Mouse (Mus musculus): ENCODE data around the gene Plekha7. TPM values are rescaled to one million over a fixed set of nuclear protein-coding genes. Genes with fewer than 3 reads are reported as not detected.

Gene Plekha7
- polyA plus RNA-seq, 1 experiment, result 4.8 TPM

DNA sequence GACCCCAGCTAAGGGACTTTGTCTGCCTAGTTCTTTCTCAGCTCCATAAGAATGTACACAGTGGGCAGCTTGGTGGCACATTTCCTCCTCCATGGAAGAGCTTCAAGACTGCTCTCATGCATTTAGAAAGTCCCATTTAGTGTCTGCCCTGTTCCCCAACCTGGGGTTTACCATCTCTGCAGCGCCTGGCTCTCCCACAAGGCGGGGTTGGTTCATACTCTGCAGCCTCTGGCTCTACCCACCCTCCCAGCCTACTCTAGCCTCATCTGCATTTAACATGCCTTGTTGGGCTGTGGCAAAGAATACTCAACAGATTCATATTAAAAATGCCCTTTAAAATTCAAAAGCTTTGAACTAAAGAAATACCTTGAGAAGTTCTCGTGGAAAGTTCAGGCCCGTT lies 187.4 kb downstream of the Plekha7 start:
- 89% methylated on average over 4 of the region's 4 CpGs for WGBS
- Histone ChIP-seq H3K4me3 (replicated peaks; ENCODE audit: control insufficient read depth, low read depth, low read length) (no peak overlapping the region), H3K27ac (ENCODE audit: control insufficient read depth, insufficient read depth, low read depth, low read length, poor library complexity) (no peak overlapping the region), H3K4me1 (ENCODE audit: control insufficient read depth, insufficient read depth, low read length) (no peaks in the 10 kb centered on the region)
- no peak for TF ChIP-seq POLR2A (IDR thresholded peaks at IDR 0.05; ENCODE audit: borderline replicate concordance, control insufficient read depth, low read depth, low read length)
- TF ChIP-seq CTCF (IDR thresholded peaks at IDR 0.05; ENCODE audit: control insufficient read depth, insufficient read depth, low read length), result no peak

DNA sequence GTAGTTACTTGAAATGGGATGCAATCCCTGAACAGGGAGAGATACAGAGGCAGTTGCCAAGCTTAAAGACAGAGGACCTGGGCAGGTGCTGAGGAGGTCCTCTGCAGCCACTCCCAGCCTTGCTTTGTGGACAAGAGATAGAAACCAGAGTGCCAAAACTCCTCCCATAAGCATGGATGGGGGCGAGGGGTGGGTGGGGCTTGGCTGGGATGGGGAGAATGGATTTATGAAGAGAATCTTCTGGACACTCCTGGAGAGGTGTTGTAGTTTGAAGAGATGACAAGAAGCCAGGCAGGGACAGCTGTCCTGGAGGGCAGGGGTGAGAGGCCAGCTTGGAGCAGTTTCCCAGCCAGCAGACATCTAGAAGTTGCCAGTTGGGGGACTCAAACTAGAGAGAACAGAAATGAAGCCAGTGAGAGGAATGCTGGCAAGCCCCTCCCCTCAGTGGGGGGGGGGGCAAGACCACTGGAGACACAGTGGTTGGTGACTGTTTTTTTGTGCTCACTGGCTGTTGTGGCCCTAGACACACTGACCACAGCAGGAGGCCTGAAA lies 188.8 kb downstream of the Plekha7 start:
- Histone ChIP-seq H3K4me3 (replicated peaks; ENCODE audit: control insufficient read depth, low read depth, low read length) (no peak overlapping the region), H3K27ac (ENCODE audit: control insufficient read depth, insufficient read depth, low read depth, low read length, poor library complexity) (no peak overlapping the region), H3K4me1 (ENCODE audit: control insufficient read depth, insufficient read depth, low read length) (no peaks in the 10 kb centered on the region)
- no peak for TF ChIP-seq CTCF (IDR thresholded peaks at IDR 0.05; ENCODE audit: control insufficient read depth, insufficient read depth, low read length)
- TF ChIP-seq POLR2A (IDR thresholded peaks at IDR 0.05; ENCODE audit: borderline replicate concordance, control insufficient read depth, low read depth, low read length), result no peak
- 79% methylated on average over 1 of the region's 1 CpGs for WGBS

DNA sequence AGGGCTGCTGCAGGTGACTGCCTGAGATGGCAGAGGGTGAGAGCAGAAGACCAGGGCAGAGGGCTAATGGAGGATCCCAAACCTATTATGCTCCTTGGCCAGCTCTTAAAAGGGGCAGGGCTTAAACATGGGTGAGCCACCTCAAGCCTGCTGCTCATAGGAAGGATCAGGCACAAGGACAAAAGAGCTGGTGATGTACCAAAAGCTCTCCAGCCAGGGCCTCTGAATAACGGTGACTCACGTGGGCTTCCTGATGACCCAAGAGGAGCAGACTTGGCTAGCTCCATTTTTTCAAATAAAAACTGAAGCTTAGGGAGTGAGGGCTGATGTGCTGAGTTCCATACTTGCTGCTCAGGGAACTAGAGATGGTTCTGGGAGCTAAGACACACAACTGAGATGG lies 192.2 kb downstream of the Plekha7 start:
- H3K4me1 ChIP-seq (ENCODE audit: control insufficient read depth, insufficient read depth, low read length), result no peaks in the 10 kb centered on the region
- 73% methylated on average over 2 of the region's 2 CpGs for WGBS

DNA sequence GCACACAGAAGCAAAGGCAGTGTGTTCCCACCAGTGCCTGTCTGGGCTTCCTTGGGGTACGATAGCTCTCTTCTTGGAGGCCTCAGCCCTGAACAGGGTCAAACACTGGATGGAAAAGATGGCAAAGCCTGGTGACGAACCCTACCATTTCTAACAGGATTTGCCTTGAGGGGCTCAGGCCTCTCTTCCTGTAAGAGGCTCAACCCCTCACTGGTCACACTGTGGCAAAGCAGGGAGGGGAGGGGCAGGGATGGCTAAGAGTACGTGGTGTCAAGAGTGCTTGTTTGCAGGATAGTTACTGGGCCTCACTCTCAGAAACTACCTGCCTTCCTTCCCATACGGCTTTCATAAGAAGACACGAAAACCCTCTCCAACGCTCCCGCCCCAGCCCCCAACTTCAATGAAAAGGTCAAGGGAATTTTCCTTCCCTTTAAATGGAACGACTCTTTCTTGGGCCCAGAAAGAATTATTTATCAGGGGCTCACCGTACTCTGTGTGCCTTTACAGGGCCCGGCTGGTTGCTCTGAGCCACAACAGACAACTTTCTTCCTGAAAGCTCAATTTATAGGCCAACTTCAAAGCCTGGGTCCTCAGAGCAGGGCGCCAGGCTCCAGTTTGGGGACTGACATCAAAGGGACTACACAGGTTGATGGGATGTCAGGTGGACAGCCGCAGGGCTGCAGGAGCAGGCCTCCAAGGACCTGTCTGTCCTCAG lies 192.8 kb downstream of the Plekha7 start:
- Histone ChIP-seq H3K4me3 (replicated peaks; ENCODE audit: control insufficient read depth, low read depth, low read length) (no peak overlapping the region), H3K4me1 (ENCODE audit: control insufficient read depth, insufficient read depth, low read length) (no peaks in the 10 kb centered on the region), H3K27ac (ENCODE audit: control insufficient read depth, insufficient read depth, low read depth, low read length, poor library complexity) (no peak overlapping the region)
- WGBS, result 81% methylated on average over 12 of the region's 12 CpGs
- TF ChIP-seq POLR2A (IDR thresholded peaks at IDR 0.05; ENCODE audit: borderline replicate concordance, control insufficient read depth, low read depth, low read length) (no peak), CTCF (IDR thresholded peaks at IDR 0.05; ENCODE audit: control insufficient read depth, insufficient read depth, low read length) (no peak)

More for the DNA sequence above, 192.2 kb downstream of the Plekha7 start:
- TF ChIP-seq CTCF (IDR thresholded peaks at IDR 0.05; ENCODE audit: control insufficient read depth, insufficient read depth, low read length), result no peak
- TF ChIP-seq POLR2A (IDR thresholded peaks at IDR 0.05; ENCODE audit: borderline replicate concordance, control insufficient read depth, low read depth, low read length), result no peak
- no peak overlapping the region for H3K27ac ChIP-seq (ENCODE audit: control insufficient read depth, insufficient read depth, low read depth, low read length, poor library complexity)
- no peak overlapping the region for H3K4me3 ChIP-seq (replicated peaks; ENCODE audit: control insufficient read depth, low read depth, low read length)

DNA sequence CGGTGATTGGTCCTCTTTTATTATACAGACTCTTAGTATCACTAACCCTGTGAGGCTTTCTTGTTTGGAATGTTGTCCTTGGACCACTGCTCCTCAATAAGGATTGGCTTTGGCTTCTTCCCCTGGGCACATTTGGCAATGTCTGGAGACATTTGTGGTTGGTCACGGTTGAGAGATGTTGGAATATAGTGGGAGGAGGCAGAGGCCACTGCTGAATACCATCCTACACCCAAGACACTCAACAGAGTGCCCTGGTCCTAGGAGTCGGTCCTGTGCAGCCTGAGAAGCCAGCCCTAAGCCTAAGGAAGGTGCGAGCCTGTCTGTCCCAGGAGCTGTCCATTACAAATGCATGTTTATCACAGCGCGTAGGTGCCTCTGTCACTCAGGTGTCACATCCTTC lies 196.6 kb downstream of the Plekha7 start:
- no peak overlapping the region for H3K27ac ChIP-seq (ENCODE audit: control insufficient read depth, insufficient read depth, low read depth, low read length, poor library complexity)
- WGBS, result 76% methylated on average over 6 of the region's 6 CpGs
- no peak overlapping the region for H3K4me3 ChIP-seq (replicated peaks; ENCODE audit: control insufficient read depth, low read depth, low read length)
- H3K4me1 ChIP-seq (ENCODE audit: control insufficient read depth, insufficient read depth, low read length), result no peaks in the 10 kb centered on the region
- TF ChIP-seq POLR2A (IDR thresholded peaks at IDR 0.05; ENCODE audit: borderline replicate concordance, control insufficient read depth, low read depth, low read length) (no peak), CTCF (IDR thresholded peaks at IDR 0.05; ENCODE audit: control insufficient read depth, insufficient read depth, low read length) (no peak)

DNA sequence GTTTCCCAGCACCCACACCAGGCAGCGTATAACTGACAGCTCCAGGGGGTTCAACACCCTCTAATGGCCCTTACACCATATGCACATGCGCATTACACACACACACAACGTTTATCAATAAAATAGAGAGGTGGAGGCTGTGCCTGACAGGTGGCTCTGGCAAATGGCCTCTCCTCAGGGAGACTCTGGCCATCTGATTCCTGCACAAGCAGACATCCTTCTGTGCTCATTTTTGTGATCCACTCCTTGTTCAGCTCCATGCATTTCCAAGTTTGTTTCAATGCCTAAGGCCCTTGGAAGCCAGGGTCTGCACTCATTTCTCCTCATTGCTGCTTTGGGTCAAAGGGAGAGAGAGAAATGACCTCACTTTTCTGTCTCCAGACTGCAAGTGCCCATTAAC lies 197.5 kb downstream of the Plekha7 start:
- no peak overlapping the region for H3K4me3 ChIP-seq (replicated peaks; ENCODE audit: control insufficient read depth, low read depth, low read length)
- TF ChIP-seq POLR2A (IDR thresholded peaks at IDR 0.05; ENCODE audit: borderline replicate concordance, control insufficient read depth, low read depth, low read length) (no peak), CTCF (IDR thresholded peaks at IDR 0.05; ENCODE audit: control insufficient read depth, insufficient read depth, low read length) (no peak)
- no peaks in the 10 kb centered on the region for H3K4me1 ChIP-seq (ENCODE audit: control insufficient read depth, insufficient read depth, low read length)
- H3K27ac ChIP-seq (ENCODE audit: control insufficient read depth, insufficient read depth, low read depth, low read length, poor library complexity), result no peak overlapping the region
- WGBS, result 72% methylated on average over 3 of the region's 3 CpGs

DNA sequence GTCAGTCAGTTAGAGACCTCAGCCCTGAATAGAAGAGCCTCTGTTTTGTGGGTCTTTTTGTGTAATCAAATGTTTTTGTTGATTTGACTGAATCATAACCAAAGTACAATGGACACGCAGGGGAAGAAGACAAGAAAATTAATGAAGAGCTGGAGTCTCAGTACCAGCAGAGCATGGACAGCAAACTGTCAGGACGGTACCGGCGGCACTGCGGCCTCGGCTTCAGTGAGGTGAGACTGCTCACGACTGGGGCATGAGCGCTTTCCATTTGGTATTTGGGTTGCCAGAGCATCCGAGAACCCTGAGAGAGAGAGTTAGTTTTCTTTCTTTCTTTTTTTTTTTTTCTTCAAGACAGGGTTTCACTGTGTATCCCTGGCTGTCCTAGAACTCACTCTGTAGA lies 205.1 kb downstream of the Plekha7 start:
- H3K4me1 ChIP-seq (ENCODE audit: control insufficient read depth, insufficient read depth, low read length), result no peaks in the 10 kb centered on the region
- WGBS, result 87% methylated on average over 9 of the region's 9 CpGs
- H3K4me3 ChIP-seq (replicated peaks; ENCODE audit: control insufficient read depth, low read depth, low read length), result no peak overlapping the region
- TF ChIP-seq CTCF (IDR thresholded peaks at IDR 0.05; ENCODE audit: control insufficient read depth, insufficient read depth, low read length) (no peak), POLR2A (IDR thresholded peaks at IDR 0.05; ENCODE audit: borderline replicate concordance, control insufficient read depth, low read depth, low read length) (no peak)
- H3K27ac ChIP-seq (ENCODE audit: control insufficient read depth, insufficient read depth, low read depth, low read length, poor library complexity), result no peak overlapping the region

DNA sequence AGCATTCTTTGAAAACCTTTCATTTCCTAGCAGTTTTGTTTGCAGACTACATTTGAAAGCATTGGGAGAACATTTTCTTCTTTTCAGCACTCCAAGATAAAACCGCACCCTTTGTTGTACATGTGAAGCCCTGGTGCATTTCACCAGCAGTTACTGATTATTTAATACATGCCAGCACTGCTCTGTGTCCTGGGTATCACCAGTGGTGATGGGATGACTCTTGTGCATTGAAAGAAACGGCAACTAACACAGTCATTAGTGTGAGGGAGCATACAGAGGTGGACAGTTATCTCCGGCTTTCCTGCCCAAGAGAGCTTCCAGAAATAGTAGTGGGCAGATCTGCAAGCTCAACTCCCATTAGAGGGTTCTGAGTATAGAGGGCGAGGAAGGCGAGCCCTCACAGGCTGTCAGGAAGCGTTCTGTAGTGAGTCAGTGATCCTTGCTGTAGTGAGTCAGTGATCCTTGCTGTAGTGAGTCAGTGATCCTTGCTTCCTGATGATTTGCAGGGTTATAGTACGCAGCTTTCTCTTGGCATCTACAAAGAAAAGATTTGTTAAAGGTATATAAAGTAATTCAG lies 208.1 kb downstream of the Plekha7 start:
- Histone ChIP-seq H3K4me1 (ENCODE audit: control insufficient read depth, insufficient read depth, low read length) (no peaks in the 10 kb centered on the region), H3K4me3 (replicated peaks; ENCODE audit: control insufficient read depth, low read depth, low read length) (no peak overlapping the region), H3K27ac (ENCODE audit: control insufficient read depth, insufficient read depth, low read depth, low read length, poor library complexity) (no peak overlapping the region)
- no peak for TF ChIP-seq CTCF (IDR thresholded peaks at IDR 0.05; ENCODE audit: control insufficient read depth, insufficient read depth, low read length)
- 79% methylated on average over 7 of the region's 7 CpGs for WGBS

All from bone marrow, adult 2 months (tissue).